Mouse (Mus musculus) G1E (cell line): ENCODE results near the gene Ephb1. TPM values are rescaled to one million over a fixed set of nuclear protein-coding genes. Genes with fewer than 3 reads are reported as not detected.

Experiments used
- ATAC-seq: 2 replicates; pipeline ENCODE4 v1.8.0; 2016; ENCODE audit warnings: mild to moderate bottlenecking; ENCODE audit not compliant: insufficient number of reproducible peaks, poor library complexity, low FRiP score, severe bottlenecking; ENCODE audit errors: extremely low read depth
- DNase-seq: peaks from one replicate; pipeline ENCODE4 v3.0.0; 2012; ENCODE audit warnings: low spot score
- H3K27me3 ChIP-seq: 2 replicates; pipeline ENCODE4 v1.6.1; 2012; ENCODE audit warnings: mild to moderate bottlenecking, low read length, inconsistent platforms; ENCODE audit not compliant: insufficient read depth
- H3K36me3 ChIP-seq: replicated peaks from 2 replicates; pipeline ENCODE3; 2012; ENCODE audit warnings: mild to moderate bottlenecking, inconsistent platforms
- H3K4me1 ChIP-seq: 2 replicates; pipeline ENCODE4 v1.6.1; 2012; ENCODE audit warnings: low read depth, low read length, inconsistent platforms, mixed read lengths; ENCODE audit not compliant: insufficient read depth
- H3K4me3 ChIP-seq: 2 replicates; pipeline ENCODE4 v1.5.1; 2012; ENCODE audit warnings: low read depth, mild to moderate bottlenecking, inconsistent platforms, low read length, moderate library complexity, mixed read lengths
- H3K9me3 ChIP-seq: replicated peaks from 2 replicates; pipeline ENCODE4 v1.6.1; 2012; ENCODE audit warnings: inconsistent platforms
- CTCF ChIP-seq: IDR thresholded peaks from 2 replicates; pipeline ENCODE4 v1.5.1; 2012; ENCODE audit warnings: low read depth, low read length, inconsistent platforms, mixed read lengths
- GATA1 ChIP-seq: IDR thresholded peaks from 2 replicates; pipeline ENCODE4 v1.6.1; 2012; ENCODE audit warnings: borderline replicate concordance, low read length, inconsistent platforms, mixed read lengths
- GATA2 ChIP-seq: IDR thresholded peaks from 2 replicates; pipeline ENCODE4 v1.6.1; 2012; ENCODE audit warnings: low read depth, low read length, inconsistent platforms, borderline replicate concordance
- POLR2AphosphoS5 ChIP-seq: IDR thresholded peaks from 2 replicates; pipeline ENCODE4 v1.6.1; 2012; ENCODE audit warnings: low read depth, low read length, inconsistent platforms; ENCODE audit not compliant: insufficient replicate concordance
- TAL1 ChIP-seq: conservative IDR thresholded peaks from 2 replicates; pipeline ENCODE4 v1.6.1; 2012; ENCODE audit warnings: low read depth, low read length, inconsistent platforms, mixed read lengths
- polyA plus RNA-seq: library from polyadenylated mRNA; stranded (reverse); fragments of >175 nt; gene quantifications from 2 replicates; pipeline ENCODE4 v1.2.3, GENCODE M21; 2012
- total RNA-seq, 2 experiments: library from RNA; stranded (forward) in 1 of 2; stranded (reverse) in 1 of 2; fragments of 200-1000 nt in 1 of 2; fragments of >200 nt in 1 of 2; fragmentation: Nextera tagmentation in 1 of 2; gene quantifications; 2 replicates each; pipeline ENCODE4 v1.2.3; 2014 to 2017

Ephb1 gene
- total and polyA plus RNA-seq, 3 experiments: 0.05 TPM; not detected in 2

DNA sequence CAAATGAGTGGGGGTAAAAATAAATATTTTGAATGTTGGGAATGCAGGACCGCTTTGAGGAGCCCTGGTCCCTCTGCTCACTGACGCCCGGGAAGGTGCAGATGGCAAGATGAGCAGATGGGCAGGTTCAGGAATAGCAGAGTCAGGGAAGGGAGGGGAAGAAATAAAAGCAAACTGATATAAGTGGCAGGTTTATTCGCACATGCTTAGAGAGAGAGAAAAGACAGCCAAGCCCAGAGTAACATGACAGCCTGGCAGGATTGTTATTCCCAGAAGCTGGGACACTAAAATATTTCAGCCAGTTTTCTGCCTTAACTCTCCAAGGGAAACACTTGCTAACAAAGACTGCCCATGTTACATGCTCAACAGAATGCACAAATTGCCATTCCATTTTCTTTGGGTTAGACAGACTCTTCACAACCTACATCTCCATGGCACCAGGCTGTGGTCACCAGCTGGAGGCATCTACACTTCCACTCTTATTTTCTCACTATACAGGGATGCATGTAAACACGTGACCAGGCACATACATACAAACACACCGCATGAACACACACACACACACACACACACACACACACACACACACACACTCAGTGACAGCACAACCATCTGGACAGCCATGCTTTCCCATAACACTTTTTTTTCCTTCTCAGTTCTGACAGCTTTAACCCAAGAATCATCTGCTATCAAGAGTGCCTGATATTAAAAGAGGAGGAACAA is 315.3 kb downstream of the Ephb1 start:
- no peak for ATAC-seq
- Histone ChIP-seq H3K36me3 (no peaks in the 10 kb centered on the region), H3K9me3 (peaks cover 63% of the 10 kb centered on the region), H3K4me3 (no peak overlapping the region), H3K27me3 (no peaks in the 10 kb centered on the region), H3K4me1 (no peaks in the 10 kb centered on the region)
- no peak for DNase-seq
- TF ChIP-seq TAL1 (no peak), GATA2 (no peak), GATA1 (no peak), POLR2AphosphoS5 (no peak), CTCF (no peak)

DNA sequence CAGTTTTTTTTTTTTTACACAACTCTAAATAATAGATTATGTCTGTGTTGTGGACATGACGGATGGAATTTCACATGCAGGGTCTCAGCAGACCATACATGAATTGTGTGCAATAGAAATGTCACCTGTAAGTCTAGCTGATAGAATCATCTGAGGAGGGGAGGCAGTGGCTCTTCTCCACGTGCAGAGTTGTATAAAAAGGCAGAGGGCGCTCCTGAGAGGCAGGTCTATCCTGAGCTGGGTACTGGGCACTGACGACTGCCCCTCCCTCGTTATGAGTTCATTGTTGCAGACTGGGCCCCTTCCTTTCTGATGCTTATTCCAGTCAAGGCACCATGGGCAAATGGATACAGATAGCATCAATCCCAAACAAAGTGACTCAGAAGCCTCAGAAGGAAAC is 318.4 kb downstream of the Ephb1 start:
- Histone ChIP-seq H3K36me3 (no peaks in the 10 kb centered on the region), H3K4me3 (no peak overlapping the region), H3K9me3 (peaks cover 65% of the 10 kb centered on the region), H3K27me3 (no peaks in the 10 kb centered on the region), H3K4me1 (no peaks in the 10 kb centered on the region)
- ATAC-seq (no peak), DNase-seq (no peak)
- TF ChIP-seq CTCF (no peak), TAL1 (no peak), GATA1 (no peak), POLR2AphosphoS5 (no peak), GATA2 (no peak)

DNA sequence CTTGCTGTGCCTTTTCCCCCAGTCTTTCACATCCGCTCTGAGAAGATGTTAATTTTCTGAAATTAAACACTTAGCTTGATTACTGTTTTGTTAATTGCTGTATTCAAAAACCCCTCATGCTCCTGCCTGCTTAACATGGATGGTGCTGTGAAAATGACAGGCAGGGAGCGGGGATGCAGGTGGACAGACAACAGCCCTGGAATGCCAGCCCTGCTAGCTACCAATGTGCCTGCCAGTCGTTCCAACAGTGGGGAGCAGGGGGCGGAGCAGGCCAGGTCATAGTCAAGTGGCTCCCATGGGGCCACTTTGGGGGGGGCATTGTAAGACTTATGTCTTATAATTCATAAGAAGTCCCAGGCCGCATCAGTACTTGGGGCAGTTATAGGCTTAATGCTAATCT is 321.3 kb downstream of the Ephb1 start:
- no peak for ATAC-seq
- peaks cover 71% of the 10 kb centered on the region for H3K9me3 ChIP-seq
- TF ChIP-seq TAL1 (no peak), GATA2 (no peak), CTCF (no peak), GATA1 (no peak), POLR2AphosphoS5 (no peak)
- H3K27me3 ChIP-seq: no peaks in the 10 kb centered on the region
- no peak overlapping the region for H3K4me3 ChIP-seq
- H3K36me3 ChIP-seq: no peaks in the 10 kb centered on the region
- no peak for DNase-seq
- no peaks in the 10 kb centered on the region for H3K4me1 ChIP-seq

DNA sequence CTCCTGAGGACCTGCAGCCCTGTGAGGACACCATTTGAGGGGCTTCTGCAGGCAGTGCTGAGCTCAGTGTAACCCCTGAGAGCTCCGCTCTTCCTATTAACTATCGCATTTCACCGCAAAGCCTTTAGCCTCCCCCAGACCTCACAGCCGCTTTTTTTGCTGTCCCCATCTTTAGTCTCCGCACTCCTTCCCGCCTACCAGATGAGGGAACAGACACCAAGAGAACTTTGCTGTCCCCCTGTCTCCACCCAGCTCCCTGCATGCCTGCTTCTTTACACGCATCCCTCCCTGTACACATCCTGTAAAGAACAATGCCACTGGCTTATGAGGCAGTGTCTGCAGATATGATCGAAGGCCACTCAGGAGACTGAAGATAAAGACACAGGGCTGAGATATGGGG is 322.1 kb downstream of the Ephb1 start:
- TF ChIP-seq POLR2AphosphoS5: no peak
- no peak for TF ChIP-seq GATA1
- TF ChIP-seq CTCF: no peak
- TF ChIP-seq GATA2: no peak
- no peak for TF ChIP-seq TAL1
- Histone ChIP-seq H3K36me3 (no peaks in the 10 kb centered on the region), H3K4me1 (no peaks in the 10 kb centered on the region), H3K4me3 (no peak overlapping the region), H3K9me3 (peaks cover 73% of the 10 kb centered on the region), H3K27me3 (no peaks in the 10 kb centered on the region)
- no peak for DNase-seq
- no peak for ATAC-seq

DNA sequence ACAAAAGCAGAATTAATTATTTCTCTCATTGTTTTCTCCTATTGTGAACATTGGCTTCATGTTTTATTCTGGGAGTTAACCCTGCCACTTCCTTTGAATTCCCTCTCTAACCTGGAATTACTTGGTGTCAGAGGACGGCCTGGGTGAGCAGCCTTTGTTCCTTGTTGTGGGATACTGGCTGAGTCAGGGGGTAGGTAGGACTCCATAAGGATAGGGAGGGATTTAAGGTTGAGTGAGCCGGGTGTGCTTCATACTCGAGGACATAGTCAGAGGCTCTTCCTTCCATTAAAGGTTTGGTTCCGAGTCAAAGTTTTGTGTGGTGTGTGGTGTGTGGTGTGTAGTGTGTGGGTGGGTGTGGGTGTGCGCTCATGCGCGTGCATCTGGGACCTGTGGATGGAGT is 324.8 kb downstream of the Ephb1 start:
- Histone ChIP-seq H3K36me3 (no peaks in the 10 kb centered on the region), H3K27me3 (no peaks in the 10 kb centered on the region), H3K4me3 (no peak overlapping the region), H3K4me1 (no peaks in the 10 kb centered on the region), H3K9me3 (peaks cover 66% of the 10 kb centered on the region)
- TF ChIP-seq GATA2 (no peak), TAL1 (no peak), GATA1 (no peak), CTCF (no peak)
- ATAC-seq (no peak), DNase-seq (no peak)

DNA sequence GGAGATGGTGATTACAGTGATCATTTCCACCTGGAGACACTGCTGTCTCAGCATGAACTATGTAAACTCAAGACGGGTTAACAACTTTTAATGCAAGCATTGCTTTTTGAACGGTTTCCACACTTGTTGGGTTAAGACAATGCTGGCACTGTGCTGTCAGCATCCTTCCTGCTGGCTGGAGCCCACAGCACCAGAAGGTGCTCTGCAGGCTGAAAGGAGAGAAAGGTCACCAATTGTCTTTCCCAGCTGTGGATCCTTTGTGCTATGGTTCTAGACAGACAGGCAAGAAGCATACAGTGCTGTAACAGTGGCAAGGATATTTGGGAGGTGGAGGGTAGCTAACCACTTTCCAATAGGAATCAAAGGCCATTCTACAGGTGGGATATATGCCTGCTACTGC is 328.4 kb downstream of the Ephb1 start:
- peaks cover 41% of the 10 kb centered on the region for H3K9me3 ChIP-seq
- H3K4me1 ChIP-seq: no peaks in the 10 kb centered on the region
- TF ChIP-seq TAL1 (no peak), GATA1 (no peak), POLR2AphosphoS5 (no peak), GATA2 (no peak), CTCF (no peak)
- no peak for DNase-seq
- H3K27me3 ChIP-seq: no peaks in the 10 kb centered on the region
- ATAC-seq: no peak
- H3K36me3 ChIP-seq: no peaks in the 10 kb centered on the region
- no peak overlapping the region for H3K4me3 ChIP-seq

DNA sequence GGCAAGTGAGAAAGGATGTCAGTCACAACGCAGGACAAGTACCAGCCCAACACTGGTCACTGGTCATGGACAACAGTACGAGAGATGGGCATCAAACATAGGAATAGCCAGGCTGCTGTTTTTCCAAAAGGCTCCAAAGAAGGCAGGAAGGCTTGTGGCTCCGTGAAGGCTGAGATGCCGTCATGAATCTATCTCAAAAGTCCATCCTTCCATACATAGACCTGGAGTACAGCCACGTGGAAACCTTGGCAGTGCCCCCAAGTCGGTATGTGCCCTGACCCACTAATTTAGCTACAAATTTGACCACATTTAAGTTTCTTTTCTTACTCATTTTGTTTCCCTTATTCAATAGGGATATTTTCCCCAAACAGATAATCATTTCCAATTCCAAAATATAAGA is 329.4 kb downstream of the Ephb1 start:
- Histone ChIP-seq H3K4me1 (no peaks in the 10 kb centered on the region), H3K36me3 (no peaks in the 10 kb centered on the region), H3K4me3 (no peak overlapping the region), H3K27me3 (no peaks in the 10 kb centered on the region), H3K9me3 (peaks cover 32% of the 10 kb centered on the region)
- no peak for ATAC-seq
- no peak for TF ChIP-seq TAL1
- TF ChIP-seq GATA2: no peak
- no peak for TF ChIP-seq POLR2AphosphoS5
- TF ChIP-seq GATA1: no peak
- no peak for TF ChIP-seq CTCF
- DNase-seq: no peak
